Mouse (Mus musculus): ENCODE results near the gene Gpatch2. TPM values are rescaled to one million over a fixed set of nuclear protein-coding genes. Genes with fewer than 3 reads are reported as not detected.

The Gpatch2 gene
- polyA plus RNA-seq, 1 experiment from 2014 or later, result 19.5 TPM

GRCm38 (mm10) chr1:187216620-187217410 lies 1.5 kb downstream of the Gpatch2 start:
- no peak for ATAC-seq
- H3K36me3 ChIP-seq (ENCODE audit: control insufficient read depth, insufficient read depth, low read length), result no peaks in the 10 kb centered on the region
- no peak overlapping the region for H3K4me3 ChIP-seq (ENCODE audit: low read depth, low read length)
- no peak overlapping the region for H3K9ac ChIP-seq (ENCODE audit: low read depth, low read length)
- H3K9me3 ChIP-seq (replicated peaks; ENCODE audit: control insufficient read depth, low read length, poor library complexity, severe bottlenecking), result no peaks in the 10 kb centered on the region
- 94% methylated on average over 9 of the region's 9 CpGs for WGBS
- H3K4me2 ChIP-seq (ENCODE audit: low read length), result no peak overlapping the region
- H3K27ac ChIP-seq (ENCODE audit: low read length), result no peak overlapping the region
- no peaks in the 10 kb centered on the region for H3K27me3 ChIP-seq (ENCODE audit: control insufficient read depth, insufficient read depth, low read depth, low read length)
- H3K4me1 ChIP-seq (ENCODE audit: control insufficient read depth, insufficient read depth, low read length), result peaks cover 5% of the 10 kb centered on the region

GRCm38 (mm10) chr1:187220756-187221155 lies 5.4 kb downstream of the Gpatch2 start:
- no peak for ATAC-seq
- Histone ChIP-seq H3K4me2 (ENCODE audit: low read length) (no peak overlapping the region), H3K9ac (ENCODE audit: low read depth, low read length) (no peak overlapping the region), H3K4me3 (ENCODE audit: low read depth, low read length) (no peak overlapping the region), H3K9me3 (replicated peaks; ENCODE audit: control insufficient read depth, low read length, poor library complexity, severe bottlenecking) (no peaks in the 10 kb centered on the region), H3K27me3 (ENCODE audit: control insufficient read depth, insufficient read depth, low read depth, low read length) (no peaks in the 10 kb centered on the region), H3K4me1 (ENCODE audit: control insufficient read depth, insufficient read depth, low read length) (peaks cover 5% of the 10 kb centered on the region), H3K36me3 (ENCODE audit: control insufficient read depth, insufficient read depth, low read length) (peaks cover 3% of the 10 kb centered on the region; the same call in 1 of the 2 replicates), H3K27ac (ENCODE audit: low read length) (no peak overlapping the region)
- 78% methylated on average over 6 of the region's 6 CpGs for WGBS

GRCm38 (mm10) chr1:187226328-187227025 lies 11.2 kb downstream of the Gpatch2 start:
- ATAC-seq, result no peak
- WGBS, result 83% methylated on average over 11 of the region's 11 CpGs
- Histone ChIP-seq H3K36me3 (ENCODE audit: control insufficient read depth, insufficient read depth, low read length) (peaks cover 6% of the 10 kb centered on the region; the same call in 1 of the 2 replicates), H3K4me1 (ENCODE audit: control insufficient read depth, insufficient read depth, low read length) (peaks cover 3% of the 10 kb centered on the region; the same call in 1 of the 2 replicates), H3K27me3 (ENCODE audit: control insufficient read depth, insufficient read depth, low read depth, low read length) (no peaks in the 10 kb centered on the region), H3K27ac (ENCODE audit: low read length) (no peak overlapping the region), H3K9me3 (replicated peaks; ENCODE audit: control insufficient read depth, low read length, poor library complexity, severe bottlenecking) (no peaks in the 10 kb centered on the region), H3K4me3 (ENCODE audit: low read depth, low read length) (no peak overlapping the region), H3K4me2 (ENCODE audit: low read length) (no peak overlapping the region), H3K9ac (ENCODE audit: low read depth, low read length) (no peak overlapping the region)

- Histone ChIP-seq H3K36me3 (ENCODE audit: control insufficient read depth, insufficient read depth, low read length) (peaks cover 6% of the 10 kb centered on the region; the same call in 1 of the 2 replicates), H3K9me3 (replicated peaks; ENCODE audit: control insufficient read depth, low read length, poor library complexity, severe bottlenecking) (no peaks in the 10 kb centered on the region), H3K4me2 (ENCODE audit: low read length) (no peak overlapping the region), H3K9ac (ENCODE audit: low read depth, low read length) (no peak overlapping the region), H3K4me1 (ENCODE audit: control insufficient read depth, insufficient read depth, low read length) (peaks cover 3% of the 10 kb centered on the region; the same call in 1 of the 2 replicates), H3K27ac (ENCODE audit: low read length) (no peak overlapping the region), H3K27me3 (ENCODE audit: control insufficient read depth, insufficient read depth, low read depth, low read length) (no peaks in the 10 kb centered on the region), H3K4me3 (ENCODE audit: low read depth, low read length) (no peak overlapping the region)
- ATAC-seq, result no peak
- WGBS, result 92% methylated on average over 13 of the region's 13 CpGs
These were observed 13.3 kb downstream of the Gpatch2 start for GRCm38 (mm10) chr1:187228414-187229146.

- Histone ChIP-seq H3K27me3 (ENCODE audit: control insufficient read depth, insufficient read depth, low read depth, low read length) (no peaks in the 10 kb centered on the region), H3K4me3 (ENCODE audit: low read depth, low read length) (no peak overlapping the region), H3K27ac (ENCODE audit: low read length) (no peak overlapping the region), H3K36me3 (ENCODE audit: control insufficient read depth, insufficient read depth, low read length) (peaks cover 6% of the 10 kb centered on the region; the same call in 1 of the 2 replicates), H3K9ac (ENCODE audit: low read depth, low read length) (no peak overlapping the region), H3K9me3 (replicated peaks; ENCODE audit: control insufficient read depth, low read length, poor library complexity, severe bottlenecking) (no peaks in the 10 kb centered on the region), H3K4me2 (ENCODE audit: low read length) (no peak overlapping the region), H3K4me1 (ENCODE audit: control insufficient read depth, insufficient read depth, low read length) (peaks cover 3% of the 10 kb centered on the region; the same call in 1 of the 2 replicates)
- ATAC-seq, result no peak
- WGBS, result 90% methylated on average over 5 of the region's 5 CpGs
These were observed 14.9 kb downstream of the Gpatch2 start for GRCm38 (mm10) chr1:187230255-187230654.

- no peak overlapping the region for H3K4me2 ChIP-seq (ENCODE audit: low read length)
- no peaks in the 10 kb centered on the region for H3K9me3 ChIP-seq (replicated peaks; ENCODE audit: control insufficient read depth, low read length, poor library complexity, severe bottlenecking)
- H3K9ac ChIP-seq (ENCODE audit: low read depth, low read length), result no peak overlapping the region
- H3K4me1 ChIP-seq (ENCODE audit: control insufficient read depth, insufficient read depth, low read length), result peaks cover 3% of the 10 kb centered on the region; the same call in 1 of the 2 replicates
- WGBS, result 86% methylated on average over 14 of the region's 14 CpGs
- H3K27ac ChIP-seq (ENCODE audit: low read length), result no peak overlapping the region
- H3K4me3 ChIP-seq (ENCODE audit: low read depth, low read length), result no peak overlapping the region
- H3K36me3 ChIP-seq (ENCODE audit: control insufficient read depth, insufficient read depth, low read length), result 0 out of 2 replicates have a peak, but pooled peaks cover 2% of the 10 kb centered on the region
- ATAC-seq, result no peak
- H3K27me3 ChIP-seq (ENCODE audit: control insufficient read depth, insufficient read depth, low read depth, low read length), result no peaks in the 10 kb centered on the region
These were observed 17.1 kb downstream of the Gpatch2 start for GRCm38 (mm10) chr1:187232196-187232955.

- H3K27ac ChIP-seq (ENCODE audit: low read length), result no peak overlapping the region
- peaks cover 3% of the 10 kb centered on the region; the same call in 1 of the 2 replicates for H3K4me1 ChIP-seq (ENCODE audit: control insufficient read depth, insufficient read depth, low read length)
- no peaks in the 10 kb centered on the region for H3K9me3 ChIP-seq (replicated peaks; ENCODE audit: control insufficient read depth, low read length, poor library complexity, severe bottlenecking)
- H3K36me3 ChIP-seq (ENCODE audit: control insufficient read depth, insufficient read depth, low read length), result 0 out of 2 replicates have a peak, but pooled peaks cover 2% of the 10 kb centered on the region
- no peak for ATAC-seq
- WGBS, result 77% methylated on average over 7 of the region's 7 CpGs
- H3K9ac ChIP-seq (ENCODE audit: low read depth, low read length), result no peak overlapping the region
- no peaks in the 10 kb centered on the region for H3K27me3 ChIP-seq (ENCODE audit: control insufficient read depth, insufficient read depth, low read depth, low read length)
- no peak overlapping the region for H3K4me2 ChIP-seq (ENCODE audit: low read length)
- no peak overlapping the region for H3K4me3 ChIP-seq (ENCODE audit: low read depth, low read length)
These were observed 17.8 kb downstream of the Gpatch2 start for GRCm38 (mm10) chr1:187232996-187233615.

GRCm38 (mm10) chr1:187235161-187235560 lies 19.9 kb downstream of the Gpatch2 start:
- H3K27ac ChIP-seq (ENCODE audit: low read length), result no peak overlapping the region
- H3K4me1 ChIP-seq (ENCODE audit: control insufficient read depth, insufficient read depth, low read length), result peaks cover 3% of the 10 kb centered on the region; the same call in 1 of the 2 replicates
- no peak overlapping the region for H3K4me2 ChIP-seq (ENCODE audit: low read length)
- H3K9ac ChIP-seq (ENCODE audit: low read depth, low read length), result no peak overlapping the region
- H3K36me3 ChIP-seq (ENCODE audit: control insufficient read depth, insufficient read depth, low read length), result no peaks in the 10 kb centered on the region
- WGBS, result 98% methylated on average over 3 of the region's 3 CpGs
- no peaks in the 10 kb centered on the region for H3K9me3 ChIP-seq (replicated peaks; ENCODE audit: control insufficient read depth, low read length, poor library complexity, severe bottlenecking)
- no peaks in the 10 kb centered on the region for H3K27me3 ChIP-seq (ENCODE audit: control insufficient read depth, insufficient read depth, low read depth, low read length)
- ATAC-seq, result no peak
- H3K4me3 ChIP-seq (ENCODE audit: low read depth, low read length), result no peak overlapping the region
